Mouse (Mus musculus) adrenal gland, postnatal 25 days (tissue): ENCODE measurements around the gene Plcb4. TPM values are rescaled to one million over a fixed set of nuclear protein-coding genes. Genes with fewer than 3 reads are reported as not detected.
A peak's percentile ranks its signal among the peaks of the same experiment; 100 is the strongest.
"Not testable (repeated sequence)": the region's sequence is repeated elsewhere in the genome, so short reads cannot be mapped to it uniquely, and the experiment has no call there.

Experiments used
- DNase-seq: peaks from one replicate; pipeline ENCODE4 v3.0.0; 2021; ENCODE audit warnings: mixed read lengths
- total RNA-seq: library from RNA; stranded (reverse); gene quantifications from 2 replicates; pipeline ENCODE4 v1.2.3, GENCODE M21; 2021

The Plcb4 gene
- total RNA-seq, 1 experiment from 2014 or later: 58.5 TPM

DNA sequence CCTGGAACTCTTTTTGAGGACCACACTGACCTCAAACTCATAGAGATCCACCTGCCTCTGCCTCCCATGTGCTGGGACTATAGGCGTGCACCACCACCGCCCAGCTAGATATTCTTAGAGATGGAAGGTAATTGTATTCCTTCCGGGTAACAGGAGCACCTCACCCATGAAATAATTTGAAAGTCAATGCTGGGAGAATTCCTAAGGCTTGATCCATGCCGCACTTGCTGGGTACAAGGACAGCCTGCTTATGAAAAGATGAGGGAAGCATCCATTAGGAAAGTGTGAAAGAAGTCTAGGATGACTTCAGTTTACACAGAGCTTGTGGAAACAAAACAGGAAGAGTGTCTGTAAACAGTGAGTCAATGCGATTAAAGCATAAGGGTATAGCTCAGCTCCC is 232.9 kb downstream of the Plcb4 start:
- no peak for DNase-seq

DNA sequence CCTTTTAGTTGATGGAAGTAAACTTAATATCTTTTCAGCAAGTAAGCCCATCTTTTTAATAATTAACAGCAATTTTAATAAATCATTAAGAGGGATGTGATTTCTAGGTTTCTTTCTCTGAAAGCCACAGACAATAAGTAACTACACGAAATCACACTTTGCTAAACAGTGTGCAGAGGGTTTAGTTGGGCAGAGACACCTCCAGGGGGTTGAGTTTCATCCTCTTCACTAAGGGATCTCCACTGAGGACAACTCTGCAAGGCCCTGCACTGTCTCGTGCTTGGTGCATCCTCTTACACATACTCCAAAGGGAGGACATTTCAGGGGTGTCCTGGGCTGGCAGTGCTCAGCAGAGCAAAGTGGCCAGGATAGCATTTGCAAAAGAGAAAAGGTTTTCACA is 235.8 kb downstream of the Plcb4 start:
- DNase-seq: no peak

DNA sequence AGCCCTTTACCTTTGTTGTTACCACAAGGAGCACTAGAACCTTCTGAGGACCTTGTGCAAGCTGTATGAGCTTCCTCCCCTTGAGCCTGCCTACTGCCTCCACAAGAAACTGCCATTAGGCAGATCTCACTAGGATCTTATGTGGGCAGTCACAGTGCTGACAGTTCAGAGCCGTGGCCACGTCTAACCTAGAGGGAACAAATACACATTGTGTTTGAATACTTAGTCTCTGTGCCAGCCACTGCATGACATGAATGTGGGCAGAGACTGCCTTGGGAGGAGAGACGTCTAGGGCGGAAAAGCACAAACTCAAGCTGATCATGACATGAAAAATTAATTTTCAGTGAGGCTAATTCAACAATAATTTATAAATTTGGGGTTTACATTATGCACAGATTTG is 239.2 kb downstream of the Plcb4 start:
- DNase-seq: no peak

DNA sequence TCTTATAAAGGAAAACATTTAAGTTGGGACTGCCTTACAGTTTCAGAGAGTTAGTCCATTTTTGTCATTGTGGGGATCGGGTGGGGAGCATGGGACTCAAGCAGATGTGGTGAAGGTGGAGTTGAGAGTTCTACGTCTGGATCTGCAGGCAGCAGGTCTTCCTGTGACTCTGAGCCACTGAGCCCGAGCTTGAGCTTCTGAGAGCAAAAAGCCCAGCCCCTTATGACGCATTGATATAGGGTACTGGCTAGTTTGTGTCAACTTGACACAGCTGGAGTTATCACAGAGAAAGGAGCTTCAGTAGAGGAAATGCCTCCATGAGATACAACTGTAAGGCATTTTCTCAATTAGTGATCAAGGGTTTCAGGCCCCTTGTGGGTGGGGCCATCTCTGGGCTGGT is 241.1 kb downstream of the Plcb4 start:
- not testable (repeated sequence) for DNase-seq

DNA sequence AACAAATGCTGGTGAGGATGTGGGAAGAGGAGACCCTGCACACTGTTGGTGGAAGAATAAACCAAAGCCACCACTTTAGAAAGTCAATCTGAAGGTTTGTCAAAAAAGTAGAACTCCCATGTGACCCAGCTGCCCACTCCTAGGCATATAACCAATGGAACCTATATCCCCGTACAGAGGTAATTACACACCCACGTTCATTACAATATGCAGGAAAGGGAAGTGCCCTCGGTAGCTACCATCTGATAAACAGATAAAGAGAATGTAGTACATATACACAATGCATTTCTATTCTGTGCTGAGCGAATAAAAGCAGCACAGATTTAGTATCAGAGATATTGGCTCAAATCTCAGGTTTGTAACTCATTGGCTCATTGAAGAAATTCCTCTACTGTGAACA is 242.2 kb downstream of the Plcb4 start:
- no peak for DNase-seq

DNA sequence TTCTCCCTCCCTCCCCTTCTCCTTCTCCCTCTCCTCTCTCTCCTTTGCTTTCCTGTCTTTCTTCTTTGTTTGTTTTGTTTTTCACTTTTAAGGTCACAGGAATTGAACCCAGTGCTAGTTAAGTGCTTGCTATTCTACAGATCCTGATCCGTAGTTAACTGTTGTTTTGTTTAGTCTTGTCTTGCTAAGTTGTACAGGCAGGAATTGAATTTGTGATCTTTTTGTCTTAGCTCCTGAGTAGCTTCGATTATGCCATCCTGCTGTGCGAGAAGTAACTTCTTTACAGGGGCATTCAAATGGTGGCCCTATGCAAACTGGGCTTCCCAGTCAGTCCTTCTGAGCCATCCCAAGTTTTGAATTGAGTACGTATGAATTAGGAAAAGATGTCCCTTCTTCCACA is 245.5 kb downstream of the Plcb4 start:
- DNase-seq: no peak

DNA sequence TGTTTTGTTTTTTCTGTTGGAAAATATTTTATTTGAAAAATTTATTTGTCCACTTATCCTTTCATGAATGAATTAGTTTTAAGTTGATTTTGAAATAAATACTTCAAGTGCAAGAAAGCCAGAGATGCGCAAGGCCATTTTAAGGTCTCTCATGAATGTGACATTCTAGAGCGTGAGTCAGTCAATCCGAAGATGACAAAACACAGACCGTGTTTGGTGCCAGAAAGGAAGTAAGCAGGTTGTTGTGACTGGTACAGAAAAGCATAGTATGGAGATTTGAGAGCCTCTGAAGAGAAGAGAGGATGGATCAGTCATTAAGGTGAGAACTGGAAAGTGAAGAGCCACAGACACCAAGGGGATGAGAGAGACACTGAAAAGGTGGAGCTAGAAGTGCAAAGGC is 246.0 kb downstream of the Plcb4 start:
- no peak for DNase-seq

DNA sequence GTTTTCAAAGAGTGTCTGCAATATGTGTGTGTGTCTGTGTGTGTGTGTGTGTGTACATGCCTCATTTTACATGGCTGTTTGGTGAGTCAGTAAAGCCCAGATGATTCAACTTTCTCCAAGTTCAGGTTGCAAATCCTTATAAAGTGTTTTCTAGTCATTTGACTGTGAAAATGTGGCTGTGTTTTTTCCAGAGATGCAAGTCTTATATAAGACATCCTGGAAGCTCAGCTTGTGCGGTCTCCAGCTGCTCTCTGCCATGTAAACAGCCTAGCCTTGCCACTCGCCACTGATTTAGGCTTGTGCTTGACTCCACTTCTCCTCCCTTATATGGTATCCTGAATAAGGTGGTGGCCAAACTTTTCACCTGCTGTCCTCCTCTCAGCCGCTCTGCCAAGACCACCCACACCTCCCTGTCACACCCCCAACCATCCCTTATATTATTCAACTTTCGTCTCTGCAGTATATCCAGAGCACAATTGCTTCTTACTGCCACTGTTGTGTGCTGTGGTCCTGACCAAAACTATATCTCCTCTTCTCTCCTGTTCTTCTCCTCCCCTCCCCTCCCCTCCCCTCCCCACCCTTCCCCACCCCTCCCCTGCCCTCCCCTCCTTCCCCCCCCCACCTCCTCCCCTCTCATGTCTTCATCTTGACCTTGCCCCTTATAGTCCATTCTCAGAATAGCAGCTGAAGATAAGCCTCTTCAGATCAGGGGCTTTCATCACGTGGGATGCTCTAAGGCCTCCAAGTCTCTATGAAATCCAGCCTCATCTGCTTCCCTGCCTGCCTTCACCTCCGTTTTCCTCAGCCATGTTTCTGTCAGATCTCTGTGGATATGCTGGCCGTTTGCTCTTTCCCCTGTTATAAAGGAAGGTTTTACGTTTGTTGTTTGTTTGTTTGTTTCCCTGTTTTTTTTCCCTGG is 255.8 kb downstream of the Plcb4 start:
- no peak for DNase-seq

DNA sequence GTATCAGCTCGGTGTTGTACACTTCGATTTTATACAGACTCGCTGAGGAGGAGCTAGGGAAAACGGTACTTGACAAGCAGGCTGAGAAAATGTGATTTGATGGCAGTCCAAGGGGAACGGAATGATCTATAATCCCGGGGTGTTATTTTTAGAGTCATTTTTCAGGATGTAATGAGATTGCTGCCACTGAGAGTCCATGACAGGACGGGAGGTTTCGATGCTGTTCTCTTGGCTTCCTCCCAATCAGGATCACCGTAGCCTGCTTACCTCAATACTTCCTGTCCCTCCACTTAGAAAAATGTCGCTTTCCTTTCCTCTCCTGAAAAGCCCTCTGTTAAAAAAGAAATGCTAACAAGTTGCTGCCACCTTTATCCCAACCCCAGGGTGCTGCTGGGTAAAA is 257.1 kb downstream of the Plcb4 start:
- no peak for DNase-seq

DNA sequence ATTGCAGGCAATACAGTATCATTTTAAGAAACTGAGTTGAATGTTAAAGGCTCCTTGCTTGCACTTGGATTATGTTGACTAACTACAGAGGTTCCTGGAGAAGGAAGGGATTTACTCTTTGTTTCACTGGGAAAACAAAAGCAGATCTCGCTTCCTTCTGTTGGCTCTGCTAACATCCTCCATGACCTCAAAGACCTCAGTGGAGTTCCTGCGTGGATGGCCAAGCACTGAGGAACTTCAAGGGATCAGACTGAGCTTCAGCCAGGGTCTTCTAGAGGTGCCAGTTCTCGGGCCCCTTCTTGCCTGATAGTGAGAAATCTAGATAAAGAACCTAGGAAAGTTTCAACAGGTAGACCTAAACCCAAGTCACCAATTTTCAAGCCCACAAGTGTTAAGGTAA is 258.2 kb downstream of the Plcb4 start:
- DNase-seq: no peak

DNA sequence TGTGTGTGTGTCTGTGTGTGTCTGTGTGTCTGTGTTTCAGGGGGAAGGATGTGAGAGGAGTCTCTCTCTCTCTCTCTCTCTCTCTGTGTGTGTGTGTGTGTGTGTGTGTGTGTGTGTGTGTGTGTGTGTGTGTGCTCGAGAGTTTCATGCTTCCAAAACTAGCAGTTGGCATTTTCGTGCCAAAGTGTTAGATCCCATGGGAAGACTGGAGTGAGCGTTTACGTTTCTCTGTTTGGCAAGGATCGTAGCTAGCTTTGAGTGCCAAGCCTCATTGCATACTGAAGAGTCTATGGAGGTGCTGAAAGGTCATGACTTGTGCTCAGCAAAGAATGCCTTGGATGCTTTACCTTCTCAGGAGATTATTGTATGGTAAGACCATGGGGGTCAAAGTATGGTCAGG is 259.3 kb downstream of the Plcb4 start:
- no peak for DNase-seq

DNA sequence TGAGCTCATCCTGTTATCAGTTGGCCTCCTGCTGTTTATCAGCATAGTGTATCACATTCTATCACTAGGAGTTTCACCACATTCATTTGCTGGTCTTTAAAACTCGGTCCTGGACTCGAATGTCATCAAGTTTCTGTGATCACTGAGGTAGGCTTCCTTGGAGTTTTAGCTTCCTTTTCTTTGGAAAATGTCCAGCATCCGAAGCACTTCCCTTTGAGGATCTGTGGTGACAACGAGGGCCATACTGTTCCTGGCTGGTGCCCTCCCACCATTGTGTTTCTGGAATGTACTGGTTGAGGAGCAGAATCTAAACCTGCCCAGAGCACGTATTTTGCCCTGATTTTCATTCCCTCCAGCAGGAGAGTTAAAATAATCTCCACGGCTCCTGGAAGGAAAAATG is 260.8 kb downstream of the Plcb4 start:
- no peak for DNase-seq

DNA sequence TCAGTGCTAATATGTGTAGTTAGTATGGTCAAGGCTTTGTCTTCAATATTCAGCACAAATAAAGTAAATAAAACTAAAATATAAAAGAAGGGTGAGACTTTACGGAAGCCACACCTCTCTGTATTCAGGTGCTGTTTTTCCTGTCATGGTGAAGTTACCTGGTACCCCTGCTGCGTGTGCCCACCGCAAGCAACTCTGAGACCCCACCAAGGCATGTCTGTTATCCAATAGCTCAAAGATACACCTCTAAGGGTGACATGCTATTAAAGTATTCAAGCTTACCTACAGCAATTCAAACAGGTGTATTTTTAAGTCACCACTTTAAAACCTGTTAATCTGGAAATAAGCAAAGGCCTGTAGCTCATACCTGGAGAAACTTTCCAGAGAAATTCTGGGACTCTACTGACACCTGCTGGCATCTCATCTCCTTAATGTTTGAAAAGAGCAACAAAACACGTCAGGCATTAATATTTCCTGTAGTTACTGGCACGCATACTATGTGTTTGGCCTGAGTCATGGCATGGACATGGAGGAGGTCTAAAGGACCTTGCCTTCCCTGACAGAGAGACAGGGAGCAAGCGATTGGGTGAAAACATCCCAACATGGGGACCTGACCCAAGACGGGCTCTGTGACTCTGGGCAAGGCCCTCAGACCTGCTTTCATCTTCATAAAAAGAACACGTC is 268.0 kb downstream of the Plcb4 start:
- DNase-seq: peak; percentile 27

DNA sequence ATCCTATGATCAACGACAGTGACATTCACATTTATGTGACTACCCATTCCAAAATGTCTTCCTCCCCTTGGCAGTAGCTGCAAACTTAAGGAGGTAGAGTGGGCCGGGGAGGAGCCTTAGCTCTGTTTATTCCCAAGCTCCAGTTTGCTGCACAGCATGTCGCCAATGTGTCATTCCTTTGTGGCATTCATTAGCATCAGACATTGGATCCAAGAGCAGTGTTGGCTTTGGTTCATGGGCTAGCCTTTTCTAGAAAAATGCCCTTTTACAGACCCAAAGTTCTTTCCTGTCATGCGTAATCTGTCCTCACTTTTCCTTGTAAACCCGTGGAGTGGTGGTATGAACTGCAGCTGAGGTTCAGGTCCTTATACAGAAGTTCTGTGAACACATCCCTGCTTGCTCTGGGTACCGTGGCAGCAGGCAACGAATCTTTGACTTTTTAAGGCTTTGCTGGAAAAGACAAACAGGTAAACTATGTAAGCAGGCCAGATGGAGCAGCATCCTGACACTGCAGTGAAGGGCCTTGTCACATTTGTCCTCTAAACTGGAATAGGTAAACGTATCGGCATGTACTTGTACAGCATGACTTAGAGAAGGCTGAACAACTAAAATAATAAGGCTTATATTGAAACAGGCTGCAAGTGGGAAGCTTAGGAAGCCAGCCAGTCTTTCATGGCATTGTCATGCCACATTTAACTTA is 270.4 kb downstream of the Plcb4 start:
- DNase-seq: no peak

DNA sequence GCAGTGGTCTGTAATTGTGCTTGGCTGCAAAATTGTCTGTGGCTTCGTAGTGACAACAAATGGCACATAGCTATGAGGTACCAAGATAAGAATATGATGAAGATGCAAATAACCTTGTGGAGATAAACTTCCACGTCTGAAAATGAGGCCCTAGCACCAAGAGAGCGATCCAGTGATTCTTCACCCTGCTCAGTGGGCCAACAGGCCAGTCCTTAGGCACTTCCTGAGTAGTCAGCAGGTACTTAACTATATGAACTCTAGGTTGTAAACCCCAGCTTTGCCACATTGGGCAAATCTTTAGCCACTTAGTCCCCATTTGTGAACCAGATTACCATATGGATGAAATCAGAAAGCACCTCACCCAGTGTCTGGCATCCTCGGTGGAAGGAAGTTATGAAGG is 271.9 kb downstream of the Plcb4 start:
- DNase-seq: no peak

DNA sequence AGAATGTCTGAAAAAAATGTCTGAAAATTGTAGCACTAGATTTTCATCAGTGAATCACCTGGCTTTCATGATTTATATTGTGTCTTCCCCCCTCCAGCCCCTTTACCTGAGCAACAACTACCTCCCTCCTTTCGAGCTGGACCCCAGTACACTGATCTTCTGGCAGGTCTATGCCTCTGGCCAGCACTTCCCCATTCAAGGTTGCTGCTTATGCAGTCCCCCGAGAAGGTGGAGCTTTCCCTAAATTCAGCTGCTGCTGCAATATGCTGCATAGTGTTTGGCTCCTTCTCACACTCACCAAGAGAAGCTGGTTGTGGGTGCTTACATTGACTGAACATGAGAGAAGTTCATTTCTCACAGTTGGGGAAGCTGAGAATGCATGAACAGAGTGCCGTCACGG is 273.8 kb downstream of the Plcb4 start:
- DNase-seq: no peak

DNA sequence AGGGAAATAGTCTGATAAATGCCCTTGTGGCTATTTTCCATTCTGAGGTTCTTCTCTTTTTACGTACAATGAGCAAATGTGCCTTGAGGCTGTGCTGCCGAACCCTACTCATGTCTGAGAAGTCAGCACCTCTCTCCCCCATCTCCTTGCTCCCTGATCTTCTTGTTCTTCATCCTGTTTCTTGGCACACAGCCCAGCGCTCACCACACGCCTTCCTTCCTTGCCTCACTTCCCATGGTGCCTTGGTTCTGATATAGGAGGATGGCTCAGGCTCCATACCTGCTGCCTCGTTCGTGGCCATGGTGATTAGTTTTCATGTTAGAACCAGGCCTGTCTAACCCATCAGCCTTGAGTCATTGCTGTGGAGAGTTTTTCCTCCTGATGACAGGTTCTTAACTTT is 277.6 kb downstream of the Plcb4 start:
- DNase-seq: no peak

DNA sequence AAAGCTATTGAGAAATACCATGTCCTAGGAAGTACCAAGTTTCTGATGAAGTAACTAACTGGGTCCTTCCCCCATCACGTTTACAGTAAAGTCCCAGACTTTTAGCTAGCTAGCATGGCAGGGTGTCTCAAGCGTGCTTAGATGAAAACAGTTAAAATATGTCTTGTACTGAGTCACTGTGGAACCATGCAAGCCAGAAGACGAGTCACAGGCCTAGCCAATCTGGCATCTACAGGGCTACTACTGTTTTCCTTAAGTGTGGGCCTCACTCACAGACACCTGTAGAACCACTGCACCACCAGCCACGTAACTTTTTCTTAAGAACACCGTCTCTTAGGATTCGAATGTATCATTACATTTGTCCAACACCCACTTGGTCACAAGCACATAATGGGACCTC is 278.8 kb downstream of the Plcb4 start:
- no peak for DNase-seq

DNA sequence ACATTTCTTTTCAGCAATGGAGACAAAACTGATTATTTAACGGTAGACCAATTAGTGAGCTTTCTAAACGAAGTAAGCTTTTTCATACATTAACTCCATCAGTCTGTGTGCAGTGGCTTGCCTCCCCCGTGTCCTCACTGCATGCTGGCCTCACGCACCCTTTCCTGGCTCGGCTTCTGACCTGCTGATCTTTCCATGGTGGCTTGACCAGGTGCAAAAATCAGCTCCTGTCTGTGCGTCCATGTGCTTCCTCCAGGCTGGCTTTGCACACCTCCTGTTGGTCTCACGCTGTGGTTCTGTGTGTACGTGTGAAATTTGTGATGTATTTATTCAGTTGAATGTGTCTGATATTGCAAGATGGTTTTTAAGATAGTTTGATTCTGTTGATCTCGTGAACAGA is 281.1 kb downstream of the Plcb4 start:
- DNase-seq: no peak

DNA sequence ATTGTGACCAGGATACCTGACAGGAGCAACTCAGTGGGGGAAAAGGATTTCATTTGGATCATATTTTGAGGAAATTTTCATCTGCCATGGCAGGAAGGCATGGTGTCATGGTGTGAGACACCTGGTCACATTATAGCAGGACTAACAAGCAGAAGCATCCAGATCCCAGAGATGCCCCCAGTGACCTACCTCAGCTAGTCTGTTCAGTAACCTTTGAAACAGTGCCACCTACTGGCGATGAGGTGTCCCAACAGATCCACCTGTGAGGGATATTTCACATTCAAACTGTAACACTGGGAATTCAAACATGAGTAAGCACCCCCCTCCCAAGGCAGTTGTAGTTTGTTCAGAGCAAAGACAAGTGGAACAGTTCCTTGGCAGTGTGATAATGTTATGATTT is 289.0 kb downstream of the Plcb4 start:
- no peak for DNase-seq

DNA sequence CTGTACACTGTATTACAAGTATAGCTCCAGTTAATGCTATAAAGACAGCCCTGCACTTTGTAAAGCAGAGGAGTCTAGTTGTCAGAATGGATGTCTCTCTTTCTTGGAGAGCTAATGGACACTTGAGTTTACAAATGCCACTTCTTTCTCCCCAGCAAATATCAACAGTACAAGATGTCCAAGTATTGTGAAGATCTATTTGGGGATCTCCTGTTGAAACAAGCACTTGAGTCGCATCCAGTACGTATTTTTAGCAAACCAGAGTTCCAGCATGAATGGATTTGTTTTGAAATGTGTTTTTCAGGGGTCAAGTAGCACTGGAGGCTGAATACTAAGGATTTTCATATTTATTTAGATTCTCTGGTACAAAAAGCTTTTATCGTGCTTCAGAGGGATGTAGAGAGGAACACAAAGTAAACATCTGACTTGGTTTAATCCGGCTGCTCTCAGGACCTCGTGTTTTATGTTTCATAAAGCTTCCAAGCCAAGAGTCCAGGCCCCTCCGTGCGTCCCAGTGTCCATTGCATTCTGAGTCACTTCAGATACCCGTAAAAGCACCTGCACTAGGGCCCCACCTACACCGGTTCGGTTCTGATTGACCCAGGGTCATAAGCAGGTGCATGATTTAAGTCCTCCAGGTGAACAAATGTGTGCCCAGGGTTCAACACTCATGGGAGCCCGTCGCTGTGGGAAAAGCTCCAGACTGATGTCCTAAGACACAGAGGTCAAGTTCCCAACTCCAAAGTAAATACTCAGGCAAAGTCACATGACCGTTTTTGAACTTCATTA is 296.1 kb downstream of the Plcb4 start:
- no peak for DNase-seq

DNA sequence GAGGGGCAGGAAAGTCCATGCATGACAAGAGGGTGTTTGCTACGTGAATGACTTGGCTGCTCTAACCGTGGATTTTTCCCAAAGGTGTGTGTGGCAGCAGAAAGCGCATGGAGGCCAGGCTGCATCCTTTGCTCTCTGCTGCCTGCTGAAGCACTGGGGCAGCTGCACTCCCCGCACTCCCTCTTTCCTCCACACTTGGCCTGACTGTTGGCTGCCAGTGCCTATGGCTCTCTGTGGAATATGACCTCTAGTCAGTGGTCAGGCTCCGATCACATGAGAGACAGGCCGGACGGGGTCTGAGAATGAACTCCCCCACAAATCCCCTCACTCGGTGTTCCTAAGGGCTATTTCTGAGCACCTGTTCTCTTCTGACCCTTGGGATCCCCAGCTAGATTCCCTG is 297.0 kb downstream of the Plcb4 start:
- no peak for DNase-seq
